Mouse (Mus musculus) small intestine, adult 10 weeks (tissue): ENCODE data around the gene Retnla. TPM values are rescaled to one million over a fixed set of nuclear protein-coding genes. Genes with fewer than 3 reads are reported as not detected.

Experiments
- polyA plus RNA-seq: library from polyadenylated mRNA; stranded (reverse); fragments of 350-450 nt; fragmentation: Illumina TruSeq; extraction: RNeasy Lipid Tissue Mini Kit (QIAGEN cat#74804); gene quantifications from one replicate; pipeline ENCODE4 v1.2.3, GENCODE M21; 2014; ENCODE audit warnings: low replicate concordance

Gene Retnla
- 3.3 TPM for polyA plus RNA-seq

DNA sequence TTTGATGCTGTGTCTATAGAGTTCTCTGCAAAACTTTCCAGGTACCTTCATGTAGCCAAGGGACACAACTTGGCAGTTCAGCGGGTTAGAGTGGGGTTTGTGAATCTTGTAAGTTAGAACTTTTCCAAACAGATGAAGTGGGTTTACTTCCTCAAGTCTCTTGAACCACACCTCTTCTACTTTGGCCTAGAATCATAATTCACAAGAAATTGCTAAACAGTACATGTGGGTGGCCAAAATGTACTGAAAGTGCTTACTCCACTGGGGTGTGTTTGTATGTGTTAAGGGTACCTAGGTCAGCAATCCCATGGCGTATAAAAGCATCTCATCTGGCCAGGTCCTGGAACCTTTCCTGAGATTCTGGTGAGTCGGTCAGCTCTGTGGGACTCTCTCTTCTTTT, at the start of gene Retnla:
Gene Retnla, plus strand, starts transcription at position 286 of the 400 bp plus-strand sequence.

GRCm38 (mm10) chr16:48816695-48817094, 25.7 kb upstream of the Retnla start, which contains the start of gene Retnlb:
TSS of gene Retnlb (plus strand) at chr16:48816856.

DNA sequence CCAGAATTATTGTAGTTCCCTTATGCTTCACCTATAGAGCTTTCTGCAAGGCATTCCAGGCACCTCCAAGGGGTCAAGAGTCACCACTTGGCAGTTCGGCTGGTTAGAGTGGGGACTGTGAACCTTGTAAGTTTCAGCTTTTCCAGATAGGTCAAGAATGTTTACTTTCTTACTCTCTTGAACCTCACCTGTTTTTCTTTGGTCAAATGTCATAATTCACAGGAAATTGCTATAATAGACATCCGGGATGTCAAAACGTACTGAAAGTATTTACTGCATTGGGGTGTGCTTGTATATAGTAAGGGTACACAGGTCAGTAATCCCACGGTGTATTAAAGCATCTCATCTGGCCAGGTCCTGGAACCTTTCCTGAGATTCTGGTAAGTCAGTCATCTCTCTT, 30.0 kb downstream of the Retnla start, which contains the start of gene Retnlg:
Gene Retnlg, plus strand, starts transcription at position 301 of the 400 bp plus-strand sequence.

Other genes with a start within 250 kb of the Retnla start
- 1.4 TPM for gene Trat1, start 70.5 kb upstream of the Retnla start, polyA plus RNA-seq
- not detected for gene Retnlb, start 25.7 kb upstream of the Retnla start, polyA plus RNA-seq
- gene Retnlg, start 30.1 kb downstream of the Retnla start, polyA plus RNA-seq, result 3.7 TPM
- 12.2 TPM for gene Dzip3, start 151.6 kb downstream of the Retnla start, polyA plus RNA-seq
- gene Cip2a, start 151.6 kb downstream of the Retnla start, polyA plus RNA-seq, result 49.7 TPM
- not detected for gene Myh15, start 214.9 kb downstream of the Retnla start, polyA plus RNA-seq